Mouse (Mus musculus) limb, embryonic 15.5 days (tissue): ENCODE measurements around the gene Olfm4. TPM values are rescaled to one million over a fixed set of nuclear protein-coding genes. Genes with fewer than 3 reads are reported as not detected.

Experiments used
- ATAC-seq: fragments of 200-750 bp; cut with Nextera tagmentation; 2 replicates; pipeline ENCODE4 v1.8.0; 2017; ENCODE audit warnings: low read depth, moderate TSS enrichment; ENCODE audit not compliant: insufficient number of reproducible peaks, low FRiP score, low TSS enrichment
- H3K27ac ChIP-seq: fragments of 300-500 bp; sonication (generic); 2 replicates; pipeline ENCODE4 v1.5.1; 2015; ENCODE audit warnings: moderate library complexity, mild to moderate bottlenecking, inconsistent platforms
- H3K27me3 ChIP-seq: fragments of 300-500 bp; sonication (generic); 2 replicates; pipeline ENCODE4 v1.6.1; 2015; ENCODE audit warnings: inconsistent platforms
- H3K36me3 ChIP-seq: fragments of 300-500 bp; sonication (generic); 2 replicates; pipeline ENCODE4 v1.6.1; 2015; ENCODE audit warnings: inconsistent platforms
- H3K4me1 ChIP-seq: fragments of 300-500 bp; sonication (generic); 2 replicates; pipeline ENCODE4 v1.6.1; 2015; ENCODE audit warnings: inconsistent platforms
- H3K4me2 ChIP-seq: fragments of 300-500 bp; sonication (generic); 2 replicates; pipeline ENCODE4 v1.6.1; 2015; ENCODE audit warnings: mild to moderate bottlenecking, inconsistent platforms
- H3K4me3 ChIP-seq: fragments of 300-500 bp; sonication (generic); 2 replicates; pipeline ENCODE4 v1.5.1; 2015; ENCODE audit warnings: mild to moderate bottlenecking, inconsistent platforms
- H3K9ac ChIP-seq: fragments of 300-500 bp; sonication (generic); 2 replicates; pipeline ENCODE4 v1.6.1; 2015; ENCODE audit warnings: inconsistent platforms
- H3K9me3 ChIP-seq: fragments of 300-500 bp; sonication (generic); 2 replicates; pipeline ENCODE4 v1.6.1; 2016; ENCODE audit warnings: inconsistent platforms
- WGBS: fragments of 180-500 bp; shearing (Covaris S2); methylation state at CpG from one replicate; pipeline ENCODE4 v1.1.7; 2015; 5-methylcytosine and 5-hydroxymethylcytosine counted together
- polyA plus RNA-seq: library from polyadenylated mRNA; unstranded; fragments of >200 nt; fragmentation: Nextera tagmentation; extraction: Ambion mirVana; gene quantifications from 2 replicates; pipeline ENCODE4 v1.2.1, GENCODE M21; 2015

The Olfm4 gene
- polyA plus RNA-seq, 1 experiment from 2014 or later, result 1.3 TPM

- ATAC-seq, result no peak
- Histone ChIP-seq H3K36me3 (no peaks in the 10 kb centered on the region), H3K27me3 (no peaks in the 10 kb centered on the region), H3K4me1 (no peaks in the 10 kb centered on the region), H3K4me3 (no peak overlapping the region), H3K9me3 (no peaks in the 10 kb centered on the region), H3K9ac (no peak overlapping the region), H3K4me2 (no peak overlapping the region), H3K27ac (no peak overlapping the region)
- WGBS, result 51% methylated on average over 4 of the region's 4 CpGs
Observed at GRCm38 (mm10) chr14:80039645-80040272, 55.9 kb downstream of the Olfm4 start.

GRCm38 (mm10) chr14:80046104-80046734 is 62.3 kb downstream of the Olfm4 start:
- 77% methylated on average over 6 of the region's 6 CpGs for WGBS
- Histone ChIP-seq H3K36me3 (no peaks in the 10 kb centered on the region), H3K27ac (no peak overlapping the region), H3K9ac (no peak overlapping the region), H3K9me3 (no peaks in the 10 kb centered on the region), H3K27me3 (no peaks in the 10 kb centered on the region), H3K4me3 (no peak overlapping the region), H3K4me1 (peaks cover 4% of the 10 kb centered on the region; the same call in 1 of the 2 replicates), H3K4me2 (no peak overlapping the region)
- ATAC-seq, result no peak

DNA sequence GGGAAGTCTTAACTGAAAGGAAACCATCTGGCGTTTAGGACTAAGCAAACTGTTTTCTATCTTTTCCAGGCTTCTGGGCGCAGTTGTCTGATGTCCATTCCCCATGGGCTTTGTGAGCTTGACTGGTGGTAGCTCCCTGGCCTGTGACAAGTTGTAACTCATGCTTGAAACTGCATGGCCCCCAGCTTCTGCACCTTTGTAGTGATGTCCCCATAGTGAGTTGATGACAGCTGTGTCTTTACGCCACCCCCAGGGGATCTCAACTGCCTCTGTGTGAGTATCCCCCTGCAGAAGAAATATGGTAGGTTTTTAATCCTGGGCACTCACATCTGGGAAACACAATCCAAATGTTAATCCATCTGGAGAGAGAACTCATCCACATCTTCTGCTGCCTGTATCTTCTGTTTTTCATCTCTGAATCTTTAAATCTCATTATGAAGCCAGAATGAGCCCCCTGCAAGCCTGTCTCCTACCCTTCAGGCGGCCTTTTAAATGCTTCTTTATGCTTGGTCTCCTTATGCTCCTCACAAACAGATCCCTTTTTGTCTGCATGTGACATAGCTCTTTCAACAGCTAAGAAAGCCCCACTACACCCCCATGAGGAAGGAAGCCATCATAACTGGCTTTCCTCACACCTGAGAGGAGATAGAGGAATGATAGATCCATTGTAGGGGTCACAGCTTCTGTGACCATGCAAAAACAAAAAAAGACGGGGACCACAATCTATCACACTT is 63.7 kb downstream of the Olfm4 start:
- no peak overlapping the region for H3K4me3 ChIP-seq
- no peak overlapping the region for H3K27ac ChIP-seq
- H3K9me3 ChIP-seq, result no peaks in the 10 kb centered on the region
- H3K27me3 ChIP-seq, result no peaks in the 10 kb centered on the region
- H3K9ac ChIP-seq, result no peak overlapping the region
- H3K4me2 ChIP-seq, result no peak overlapping the region
- ATAC-seq, result no peak
- H3K36me3 ChIP-seq, result no peaks in the 10 kb centered on the region
- peaks cover 4% of the 10 kb centered on the region; the same call in 1 of the 2 replicates for H3K4me1 ChIP-seq
- 41% methylated on average over 5 of the region's 5 CpGs for WGBS

GRCm38 (mm10) chr14:80055725-80056124 is 71.8 kb downstream of the Olfm4 start:
- H3K9ac ChIP-seq, result no peak overlapping the region
- no peaks in the 10 kb centered on the region for H3K9me3 ChIP-seq
- ATAC-seq, result no peak
- no peaks in the 10 kb centered on the region for H3K27me3 ChIP-seq
- H3K4me2 ChIP-seq, result no peak overlapping the region
- no peak overlapping the region for H3K4me3 ChIP-seq
- H3K4me1 ChIP-seq, result no peaks in the 10 kb centered on the region
- WGBS, result 62% methylated on average over 3 of the region's 3 CpGs
- H3K27ac ChIP-seq, result no peak overlapping the region
- no peaks in the 10 kb centered on the region for H3K36me3 ChIP-seq

- 48% methylated on average over 3 of the region's 3 CpGs for WGBS
- Histone ChIP-seq H3K9ac (no peak overlapping the region), H3K9me3 (no peaks in the 10 kb centered on the region), H3K36me3 (no peaks in the 10 kb centered on the region), H3K27me3 (no peaks in the 10 kb centered on the region), H3K4me1 (no peaks in the 10 kb centered on the region), H3K4me3 (no peak overlapping the region), H3K4me2 (no peak overlapping the region), H3K27ac (no peak overlapping the region)
- no peak for ATAC-seq
Observed at GRCm38 (mm10) chr14:80061686-80062085, 77.8 kb downstream of the Olfm4 start.

DNA sequence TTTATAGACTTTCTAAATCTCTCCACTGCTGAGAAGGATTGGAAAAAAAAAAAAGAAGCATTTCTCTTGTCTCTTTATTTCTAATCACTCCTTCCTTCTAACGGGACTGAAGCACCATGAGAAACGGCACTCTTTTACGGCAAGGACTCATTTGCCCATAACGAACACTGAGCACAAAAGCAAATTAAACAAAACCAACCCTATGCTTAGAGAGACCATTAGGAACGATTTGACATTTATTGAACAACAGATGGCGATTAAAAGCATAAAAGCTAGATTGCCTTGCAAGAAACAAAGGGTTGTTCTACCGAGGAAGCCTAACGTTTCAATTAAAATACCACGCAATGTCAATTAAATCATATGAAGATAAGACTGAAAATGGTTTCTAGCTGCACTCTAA is 79.0 kb downstream of the Olfm4 start:
- no peak for ATAC-seq
- 36% methylated on average over 9 of the region's 9 CpGs for WGBS
- Histone ChIP-seq H3K4me1 (no peaks in the 10 kb centered on the region), H3K27me3 (no peaks in the 10 kb centered on the region), H3K4me2 (no peak overlapping the region), H3K27ac (no peak overlapping the region), H3K9ac (no peak overlapping the region), H3K4me3 (no peak overlapping the region), H3K36me3 (no peaks in the 10 kb centered on the region), H3K9me3 (no peaks in the 10 kb centered on the region)

GRCm38 (mm10) chr14:80070580-80070979 is 86.7 kb downstream of the Olfm4 start:
- H3K27me3 ChIP-seq, result no peaks in the 10 kb centered on the region
- no peak overlapping the region for H3K4me3 ChIP-seq
- no peaks in the 10 kb centered on the region for H3K4me1 ChIP-seq
- no peak for ATAC-seq
- H3K9me3 ChIP-seq, result no peaks in the 10 kb centered on the region
- WGBS, result 71% methylated on average over 3 of the region's 3 CpGs
- H3K36me3 ChIP-seq, result no peaks in the 10 kb centered on the region
- no peak overlapping the region for H3K27ac ChIP-seq
- no peak overlapping the region for H3K9ac ChIP-seq
- no peak overlapping the region for H3K4me2 ChIP-seq

Other genes with a start within 250 kb of the Olfm4 start
- 2.2 and 4.1 TPM in 2 replicates for gene Pcdh8, start 212.8 kb upstream of the Olfm4 start, polyA plus RNA-seq